Mouse (Mus musculus) adrenal gland, postnatal 10 days (tissue): ENCODE measurements around the gene Zfp937. TPM values are rescaled to one million over a fixed set of nuclear protein-coding genes. Genes with fewer than 3 reads are reported as not detected.
"Not testable (repeated sequence)": the region's sequence is repeated elsewhere in the genome, so short reads cannot be mapped to it uniquely, and the experiment has no call there.

ENCODE experiments used
- DNase-seq: peaks from one replicate; pipeline ENCODE4 v3.0.0; 2021; ENCODE audit warnings: mixed read lengths
- long read RNA-seq, 2 experiments: library from polyadenylated mRNA; stranded (forward); transcript quantifications; one replicate each; pipeline ENCODE4 v2.0.0; 2021
- total RNA-seq, 2 experiments: library from RNA; stranded (reverse); gene quantifications; 2 replicates each; pipeline ENCODE4 v1.2.3; 2021

Zfp937 gene
- 1 to 10 TPM; 5.2 to 8.2 TPM for total RNA-seq
- long read RNA-seq, experiment 1, partial matches to known transcripts = 0 of 4 reads
- long read RNA-seq, experiment 1, other reads (novel, unspliced or antisense) = 2 of 4 reads
- long read RNA-seq, experiment 2, partial matches to known transcripts = 0 of 4 reads
- long read RNA-seq, experiment 2, other reads (novel, unspliced or antisense) = 3 of 4 reads

DNA sequence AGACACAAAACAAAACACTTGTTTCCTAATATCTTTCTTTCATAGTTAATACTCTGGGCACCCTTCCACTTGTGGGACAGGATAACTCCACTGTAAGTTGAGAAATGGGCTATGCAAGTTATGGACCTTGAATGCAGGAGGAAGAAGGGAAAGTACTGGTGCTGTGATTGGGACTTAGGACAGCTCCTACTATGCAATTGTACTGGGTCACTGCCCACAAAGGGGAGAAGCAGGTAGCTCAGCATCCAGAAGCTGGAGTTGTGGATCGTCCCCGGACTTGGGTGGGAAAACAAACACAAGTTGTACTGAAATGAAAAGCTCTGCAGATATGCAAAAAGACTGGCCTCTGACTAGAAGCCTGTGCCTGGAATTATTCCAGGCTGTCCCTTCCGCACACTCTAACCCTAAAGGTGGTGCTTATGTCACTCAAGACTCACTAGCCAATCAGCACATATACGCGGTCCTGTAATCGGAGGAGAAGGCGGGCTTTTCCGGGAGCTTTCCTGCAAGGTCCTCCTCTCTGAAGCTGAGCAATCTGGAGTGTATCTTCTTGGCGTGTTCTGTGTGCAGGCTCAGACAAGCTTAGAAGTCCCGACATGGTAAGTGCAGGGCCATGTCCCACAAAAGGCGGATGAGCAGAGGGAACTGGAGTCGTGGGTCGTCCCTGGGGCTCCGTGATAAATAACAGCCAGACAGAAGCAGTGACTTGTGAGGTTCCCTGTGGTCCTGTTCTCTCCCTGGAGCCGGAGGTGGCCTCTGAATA, at the start of gene Zfp937:
Gene Zfp937, plus strand, starts transcription at position 474 of the 763 bp plus-strand sequence.
- DNase-seq = peak; percentile 81

DNA sequence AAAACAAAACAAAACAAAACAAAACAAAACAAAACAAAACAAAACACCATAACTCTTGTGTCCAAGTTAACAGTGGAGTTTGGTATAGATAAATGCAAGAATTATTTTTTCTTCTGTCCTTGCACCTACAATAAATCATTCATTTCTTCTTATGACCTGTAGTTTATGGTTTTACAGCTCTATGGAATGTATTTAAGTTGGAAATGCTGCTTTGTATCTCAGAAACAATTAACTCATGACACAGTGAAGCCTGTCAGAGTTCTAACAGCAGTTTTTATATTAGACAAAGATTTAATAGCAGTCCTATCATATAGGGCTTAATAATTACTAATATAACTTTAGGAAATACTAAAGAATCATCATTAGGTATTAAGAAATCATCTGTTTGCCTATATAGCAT, 44.0 kb upstream of the Zfp937 start:
- DNase-seq = no peak

DNA sequence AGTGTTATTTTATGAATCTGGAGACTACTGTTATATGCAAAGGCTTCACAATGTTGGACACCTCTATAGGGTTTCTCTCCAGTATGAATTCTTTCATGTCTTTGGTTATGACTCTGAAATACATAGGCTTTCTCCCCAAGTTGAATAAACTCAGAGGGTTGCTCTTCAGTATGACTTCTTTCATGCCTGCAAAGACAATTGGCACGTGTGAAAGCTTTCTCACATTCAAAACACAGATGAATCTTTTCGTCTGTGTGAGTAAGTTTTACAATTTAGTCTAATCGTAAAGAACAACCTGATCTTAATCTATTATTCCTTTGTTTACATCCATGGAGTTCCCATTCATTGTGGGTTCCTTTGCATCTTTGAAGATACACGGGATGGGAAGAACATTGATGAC, 38.3 kb upstream of the Zfp937 start, which contains the start of gene Gm10770:
Gene Gm10770, minus strand, starts transcription at position 101 of the 400 bp plus-strand sequence.
- DNase-seq = not testable (repeated sequence)

DNA sequence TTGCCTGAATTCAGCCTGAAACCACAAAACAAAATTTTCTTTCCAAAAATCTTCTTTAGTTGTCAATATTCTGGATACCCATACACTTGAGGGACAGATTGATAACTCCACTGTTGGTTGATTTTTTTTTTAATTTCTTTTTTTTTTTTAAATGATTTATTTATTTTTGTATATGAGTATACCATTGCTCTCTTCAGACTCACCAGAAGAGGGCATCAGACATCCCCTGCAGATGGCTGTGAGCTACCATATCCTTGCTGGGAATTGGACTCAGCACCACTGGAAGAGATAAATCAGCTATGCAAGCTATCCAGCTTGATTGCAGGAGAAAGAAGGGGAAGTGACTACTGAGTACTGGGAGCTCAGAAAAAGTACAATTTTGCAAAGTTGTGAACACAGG, 36.8 kb upstream of the Zfp937 start:
- DNase-seq = not testable (repeated sequence)

DNA sequence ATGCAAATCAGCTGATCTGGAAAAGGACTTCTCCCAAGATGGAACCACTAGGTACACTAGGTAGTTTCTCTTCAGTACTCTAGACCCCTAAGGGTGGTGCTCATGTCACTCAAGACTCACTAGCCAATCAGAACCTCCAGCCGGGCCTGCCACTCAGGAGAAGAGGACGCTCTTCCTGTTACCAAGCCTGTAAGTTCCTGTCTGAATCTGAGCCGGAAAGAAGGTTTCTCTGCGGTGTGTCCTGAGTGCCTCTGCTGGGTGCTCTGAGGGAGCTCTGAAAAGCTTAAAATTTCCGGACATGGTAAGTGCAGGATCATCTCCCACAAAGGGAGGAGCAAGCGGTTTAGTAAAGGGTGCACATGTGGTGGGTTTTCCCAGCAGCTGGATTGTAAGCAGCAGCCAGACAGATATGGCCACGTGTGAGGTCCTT, 36.3 kb upstream of the Zfp937 start, which contains the start of gene Gm14139:
Gene Gm14139, plus strand, starts transcription at position 186 of the 430 bp plus-strand sequence.
- not testable (repeated sequence) for DNase-seq

DNA sequence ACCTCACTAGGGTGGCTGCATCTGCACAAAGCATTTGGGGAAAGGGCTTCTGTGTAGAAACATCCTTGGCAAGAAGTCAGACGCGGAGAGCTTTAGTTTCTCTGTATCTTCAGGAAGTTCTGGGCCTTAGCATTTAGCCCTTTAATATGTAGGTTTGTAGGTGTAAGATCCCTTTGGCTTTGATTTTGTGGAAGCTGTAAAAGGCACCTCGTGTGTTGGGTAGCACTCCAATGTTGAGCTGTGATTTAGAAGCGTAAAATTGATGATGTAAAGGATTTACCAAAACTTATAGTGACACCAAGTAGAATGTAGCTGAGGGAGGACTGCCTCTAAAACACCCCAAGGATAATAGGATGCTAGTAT, 471 bp downstream of the Zfp937 start:
- not testable (repeated sequence) for DNase-seq

DNA sequence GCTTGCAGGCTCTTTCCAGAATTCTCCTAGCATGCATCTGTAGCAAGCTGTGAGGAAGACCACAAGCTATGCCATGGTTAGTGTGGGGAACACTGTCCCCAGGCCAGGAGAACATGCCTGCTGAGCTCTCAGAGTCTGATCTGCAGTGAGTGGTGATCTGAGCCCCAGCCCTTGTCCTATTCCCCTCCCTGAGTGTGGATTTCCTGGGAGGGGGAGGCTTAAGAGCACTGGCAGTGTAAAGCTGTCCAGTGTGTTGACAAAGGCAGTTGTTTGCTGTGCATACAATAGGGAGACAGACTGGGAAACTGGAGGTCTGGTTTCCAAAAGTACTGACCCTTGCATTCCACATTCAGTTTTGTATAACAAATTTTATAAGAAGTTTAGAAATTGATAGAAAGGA, 5.4 kb downstream of the Zfp937 start:
- not testable (repeated sequence) for DNase-seq

DNA sequence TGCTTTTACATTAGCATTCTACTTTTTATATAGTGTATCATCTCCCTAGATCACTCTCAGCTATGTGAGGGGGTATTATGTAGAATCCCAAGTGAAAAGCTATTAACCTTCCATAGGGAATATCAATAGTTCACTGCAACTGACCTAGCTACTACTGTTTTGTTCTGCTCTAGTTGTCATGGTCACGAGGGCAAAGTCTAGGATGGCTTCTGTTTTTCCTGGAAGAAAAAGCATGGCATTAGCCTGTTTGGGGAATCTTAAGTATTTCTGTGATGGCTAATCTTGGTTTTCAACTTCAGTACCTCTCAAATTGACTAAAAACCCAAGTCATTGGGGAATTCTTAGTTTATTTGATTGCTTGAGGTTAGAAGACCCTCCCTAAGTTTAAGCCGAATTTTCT, 25.3 kb downstream of the Zfp937 start:
- no peak for DNase-seq

DNA sequence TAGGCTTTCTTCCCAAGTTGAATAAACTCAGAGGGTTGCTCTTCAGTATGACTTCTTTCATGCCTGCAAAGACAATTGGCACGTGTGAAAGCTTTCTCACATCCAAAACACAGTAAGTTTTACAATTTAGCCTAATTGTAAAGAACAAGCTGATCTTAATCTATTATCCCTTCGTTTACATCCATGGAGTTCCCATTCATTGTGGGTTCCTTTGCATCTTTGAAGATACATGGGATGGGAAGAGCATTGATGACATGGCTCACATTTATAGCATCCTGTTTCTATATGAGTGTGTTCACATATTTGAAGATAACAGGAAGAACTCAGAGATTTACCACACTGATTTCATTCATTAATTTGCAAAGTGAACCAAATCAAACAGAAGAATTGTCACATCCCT, 37.6 kb downstream of the Zfp937 start, which contains the start of gene Gm21994:
Gene Gm21994, minus strand, starts transcription at position 101 of the 400 bp plus-strand sequence.
- not testable (repeated sequence) for DNase-seq

DNA sequence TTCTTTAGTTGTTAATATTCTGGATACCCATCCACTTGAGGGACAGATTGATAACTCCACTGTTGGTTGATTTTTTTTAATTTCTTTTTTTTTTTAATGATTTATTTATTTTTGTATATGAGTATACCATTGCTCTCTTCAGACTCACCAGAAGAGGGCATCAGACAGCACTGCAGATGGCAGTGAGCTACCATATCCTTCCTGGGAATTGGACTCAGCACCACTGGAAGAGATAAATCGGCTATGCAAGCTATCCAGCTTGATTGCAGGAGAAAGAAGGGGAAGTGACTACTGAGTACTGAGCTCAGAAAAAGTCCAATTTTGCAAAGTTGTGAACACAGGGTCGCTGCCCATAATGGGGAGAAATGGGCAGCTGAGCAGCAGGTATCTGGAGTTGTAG, 39.0 kb downstream of the Zfp937 start:
- DNase-seq = not testable (repeated sequence)

DNA sequence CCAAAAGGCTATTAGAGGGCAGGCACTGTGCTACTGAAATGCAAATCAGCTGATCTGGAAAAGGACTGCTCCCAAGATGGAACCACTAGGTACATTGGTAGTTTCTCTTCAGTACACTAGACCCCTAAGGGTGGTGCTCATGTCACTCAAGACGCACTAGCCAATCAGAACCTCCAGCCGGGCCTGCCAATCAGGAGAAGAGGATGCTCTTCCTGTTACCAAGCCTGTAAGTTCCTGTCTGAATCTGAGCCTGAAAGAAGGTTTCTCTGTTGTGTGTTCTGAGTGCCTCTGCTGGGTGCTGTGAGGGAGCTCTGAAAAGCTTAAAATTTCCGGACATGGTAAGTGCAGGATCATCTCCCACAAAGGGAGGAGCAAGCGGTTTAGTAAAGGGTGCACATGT, 39.4 kb downstream of the Zfp937 start, which contains the start of gene Gm14124:
Gene Gm14124, plus strand, starts transcription at position 227 of the 400 bp plus-strand sequence.
- not testable (repeated sequence) for DNase-seq

Other genes with a start within 250 kb of the Zfp937 start
- 1 to 10 TPM; 6.7 to 9.2 TPM for gene Zfp120, start 81.4 kb upstream of the Zfp937 start, total RNA-seq
- not detected for gene Gm10770, start 38.4 kb upstream of the Zfp937 start, total RNA-seq
- gene Gm14139, start 36.3 kb upstream of the Zfp937 start, total RNA-seq = under 1 TPM; 0.33 to 0.67 TPM
- 1 to 10 TPM; 5.6 to 7.7 TPM for gene Gm21994, start 37.5 kb downstream of the Zfp937 start, total RNA-seq
- under 1 TPM; 0.18 to 0.33 TPM for gene Gm14124, start 39.4 kb downstream of the Zfp937 start, total RNA-seq
- 1 to 10 TPM; 2.0 to 3.5 TPM for gene Gm10130, start 105.6 kb downstream of the Zfp937 start, total RNA-seq
- gene 3300002I08Rik, start 144.7 kb downstream of the Zfp937 start, total RNA-seq = 1 to 10 TPM; 3.4 to 6.6 TPM
- gene Zfp442, start 233.4 kb downstream of the Zfp937 start, total RNA-seq = 1 to 10 TPM; 3.9 to 6.1 TPM